Mouse (Mus musculus) kidney, adult 18-20 months (tissue): ENCODE results near the gene Eps8.
"Not testable (repeated sequence)": the region's sequence is repeated elsewhere in the genome, so short reads cannot be mapped to it uniquely, and the experiment has no call there.

Experiments
- DNase-seq: peaks from one replicate; pipeline ENCODE4 v3.0.0; 2021

Eps8 gene

DNA sequence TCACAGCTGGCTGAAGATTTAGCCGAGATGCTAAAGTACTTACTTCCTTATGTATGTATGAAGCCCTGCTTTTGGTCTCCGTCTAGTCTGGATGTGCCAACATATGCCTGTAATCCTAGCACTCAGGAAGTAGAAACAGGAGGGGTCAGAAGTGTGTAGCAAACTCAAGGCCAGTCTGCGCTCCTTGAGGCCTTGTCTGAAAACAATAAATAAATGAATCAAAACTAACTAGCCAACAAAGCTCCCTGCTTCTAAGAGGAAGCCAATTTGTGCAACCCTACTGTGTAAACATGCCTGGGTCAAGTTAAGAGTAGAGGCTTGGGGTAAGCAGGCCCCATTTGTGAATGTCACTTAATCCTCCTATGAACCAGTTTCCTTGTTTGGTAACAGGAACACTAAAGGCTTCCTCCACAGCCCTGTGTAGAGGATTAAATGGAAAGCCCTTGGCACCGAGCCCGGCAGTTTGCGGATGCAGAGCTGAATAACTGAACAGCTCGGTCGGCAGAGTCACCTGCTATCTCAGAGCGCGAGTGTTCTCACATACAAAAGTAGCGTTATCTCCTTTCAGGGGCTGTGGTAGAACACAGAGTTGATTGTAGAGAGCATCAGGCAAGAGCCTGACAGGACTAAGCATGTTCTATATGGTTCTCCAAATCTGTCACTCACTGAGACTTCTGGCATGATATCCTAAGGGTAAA lies 183.6 kb downstream of the Eps8 start:
- DNase-seq, result peak; percentile 81

DNA sequence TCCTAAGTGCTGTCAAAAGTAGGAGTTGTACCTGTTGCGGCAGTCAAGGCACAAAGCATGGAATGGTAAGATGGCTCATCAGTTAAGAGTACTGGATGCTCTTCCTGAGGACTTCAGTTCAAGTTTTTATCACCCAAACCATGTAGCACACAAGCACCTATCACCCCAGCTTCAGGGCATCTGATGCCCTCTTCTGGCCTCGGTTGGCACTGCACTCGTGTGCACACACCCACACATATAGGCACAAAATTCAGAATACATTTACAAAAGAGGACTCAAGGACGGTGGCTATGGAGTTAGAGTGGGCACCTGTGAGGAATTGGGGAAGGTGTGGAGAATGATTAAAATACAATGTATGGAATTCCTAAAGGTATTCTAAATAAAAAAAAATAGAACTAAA lies 185.1 kb downstream of the Eps8 start:
- no peak for DNase-seq

DNA sequence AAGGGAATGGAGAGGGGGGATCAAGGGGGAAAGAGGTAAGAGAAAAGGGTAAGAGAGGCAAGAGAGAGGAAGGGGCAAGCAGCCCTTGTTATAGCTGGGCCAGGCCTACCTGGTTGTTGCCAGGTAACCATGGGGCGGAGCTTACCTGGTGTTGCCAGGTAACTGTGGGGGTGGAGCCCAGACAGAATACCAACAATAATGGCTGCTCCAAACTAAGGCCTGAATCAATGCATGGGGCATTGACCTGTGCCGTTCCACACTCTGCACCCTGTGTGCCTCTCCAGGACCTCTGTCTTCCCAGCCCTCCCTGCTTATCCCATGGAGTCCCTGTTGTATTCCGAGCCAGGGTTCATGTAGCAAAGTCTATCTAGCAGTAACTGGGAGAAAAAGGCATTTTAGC lies 187.0 kb downstream of the Eps8 start:
- no peak for DNase-seq

DNA sequence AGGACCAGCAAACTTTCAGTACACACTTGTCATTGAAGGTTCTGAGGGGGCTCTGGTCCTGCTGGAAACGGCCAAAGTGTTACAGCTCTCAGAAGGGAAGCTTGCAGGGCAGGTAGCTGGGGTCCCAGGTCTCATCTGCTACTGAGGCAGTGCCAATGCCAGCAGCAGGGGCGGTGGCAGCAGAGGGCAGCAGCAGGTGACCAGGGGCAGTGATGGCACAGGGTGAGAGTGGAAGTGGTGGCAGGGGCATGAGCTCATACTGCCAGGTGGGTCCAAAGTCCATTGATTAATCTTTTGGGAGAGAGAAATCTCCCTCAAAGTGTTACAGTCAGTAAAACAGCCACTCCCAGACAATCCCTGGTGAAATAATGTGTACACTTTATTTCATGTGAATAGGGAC lies 188.4 kb downstream of the Eps8 start:
- no peak for DNase-seq

DNA sequence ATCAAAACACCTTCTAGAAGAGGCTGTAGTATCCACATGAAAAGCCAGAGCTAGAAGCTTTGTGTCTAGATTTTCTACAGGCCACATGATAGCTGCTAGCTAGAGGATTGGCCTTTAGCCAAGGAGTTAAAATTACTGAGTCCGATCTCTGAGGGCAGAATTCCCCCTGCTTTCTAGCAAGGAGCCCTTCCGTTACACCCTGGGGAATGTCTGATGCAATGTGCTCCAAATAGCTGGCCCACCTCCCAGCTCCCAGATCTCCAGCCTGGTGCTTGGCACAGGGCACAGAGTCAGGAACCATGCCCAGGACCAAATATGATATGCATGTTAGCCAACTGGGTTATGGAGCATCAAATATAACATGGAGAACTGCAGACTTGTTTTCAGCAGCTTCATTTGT lies 189.4 kb downstream of the Eps8 start:
- DNase-seq, result peak; percentile 52

DNA sequence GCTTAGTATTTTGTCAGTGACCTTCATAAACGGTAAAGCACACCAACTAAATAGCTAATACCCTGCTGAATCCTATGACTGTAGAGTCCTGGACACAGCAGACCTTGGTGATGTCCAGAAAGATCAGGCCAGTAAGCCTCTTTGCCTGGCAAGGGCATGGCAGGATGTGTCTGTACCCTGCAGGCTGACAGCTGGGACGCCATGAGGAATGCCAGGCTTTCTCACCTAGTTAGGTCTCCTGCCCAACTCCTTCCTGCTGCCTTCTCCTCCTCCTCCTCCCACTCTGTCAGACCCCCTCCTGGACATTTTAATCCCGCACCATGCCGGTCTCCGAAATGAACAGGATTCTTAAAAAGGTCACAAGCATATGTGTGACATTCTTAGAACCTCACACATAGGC lies 190.9 kb downstream of the Eps8 start:
- DNase-seq, result no peak

DNA sequence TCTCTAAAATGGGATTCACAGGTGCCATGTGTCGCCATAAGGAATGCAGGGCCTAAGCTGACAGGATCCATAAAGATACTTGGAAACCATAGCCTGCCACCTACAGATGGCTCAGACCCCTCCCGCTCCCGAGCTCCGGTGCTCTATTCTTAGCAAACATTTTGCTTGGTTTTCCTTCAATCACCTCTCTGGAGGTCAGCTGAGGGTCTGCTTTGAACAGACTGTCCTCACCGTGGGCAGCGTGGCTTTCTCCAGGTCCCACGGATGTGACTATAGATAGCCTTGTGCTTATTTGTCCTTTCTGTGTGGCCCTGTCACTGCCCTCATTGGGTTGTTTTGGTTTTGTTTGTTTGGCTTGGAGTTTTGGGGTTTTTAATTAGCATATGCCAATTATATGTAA lies 196.5 kb downstream of the Eps8 start:
- no peak for DNase-seq

DNA sequence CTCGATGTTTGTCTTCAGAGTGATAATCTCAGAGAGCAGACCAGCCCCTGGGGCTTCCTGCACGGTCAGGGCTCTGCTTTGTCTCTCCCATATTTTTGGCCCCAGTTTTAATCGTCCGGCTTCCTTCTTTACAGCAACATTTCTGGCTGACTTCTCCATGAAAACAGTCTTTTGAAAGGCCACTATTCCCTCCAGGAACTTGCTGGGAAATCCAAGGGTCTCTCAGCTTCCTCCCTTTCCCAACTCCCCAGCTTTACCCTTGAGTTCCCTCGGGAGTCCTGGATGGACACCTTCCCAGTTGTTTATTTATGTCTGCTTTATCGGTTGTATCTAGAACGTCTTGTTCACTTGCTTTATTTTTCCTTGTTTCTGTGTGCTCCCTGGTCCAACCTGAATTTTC lies 197.5 kb downstream of the Eps8 start:
- DNase-seq, result no peak

DNA sequence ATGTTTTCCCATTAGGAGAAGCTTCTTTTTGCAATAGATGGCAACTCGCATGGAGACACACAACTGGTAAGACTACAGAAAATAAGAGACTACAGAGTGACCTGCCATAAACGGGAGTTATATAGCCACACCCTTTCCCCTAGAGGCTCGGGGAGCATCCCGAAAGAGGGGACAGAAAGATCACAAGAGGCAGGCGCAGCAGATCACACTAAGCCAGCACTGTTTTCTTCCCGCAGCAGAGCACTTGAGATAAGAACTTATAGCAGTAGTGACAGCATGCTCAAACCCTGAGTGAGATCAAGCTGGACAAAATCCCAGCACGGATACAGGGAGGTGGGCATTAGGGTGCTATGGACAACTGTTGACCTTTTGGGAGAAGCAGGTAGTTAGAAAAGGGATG lies 198.6 kb downstream of the Eps8 start:
- DNase-seq, result no peak

DNA sequence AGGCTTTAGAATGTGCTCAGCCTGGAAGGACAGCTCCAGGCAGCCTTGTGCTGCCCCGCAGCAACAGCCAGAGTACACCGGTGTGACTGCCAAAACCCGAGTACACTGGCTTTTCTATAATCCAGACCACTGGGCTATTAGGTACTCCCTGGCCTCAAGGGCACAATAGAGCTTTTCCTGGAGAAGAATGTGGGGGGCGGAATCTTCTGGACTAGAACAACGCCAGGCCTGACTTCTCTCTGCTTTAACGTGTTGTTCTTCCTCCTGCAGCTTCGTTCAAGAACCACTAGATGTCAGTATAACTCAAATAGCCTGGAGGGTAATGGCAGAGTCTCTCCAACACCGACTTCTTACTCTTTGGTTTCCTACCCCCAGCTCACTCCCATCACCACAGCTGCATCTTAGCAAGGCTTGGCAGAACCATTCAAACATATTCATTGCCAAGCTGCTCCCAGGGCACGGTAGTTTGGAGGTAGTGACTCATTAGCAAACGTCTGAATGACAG lies 199.1 kb downstream of the Eps8 start:
- peak; percentile 47 for DNase-seq

DNA sequence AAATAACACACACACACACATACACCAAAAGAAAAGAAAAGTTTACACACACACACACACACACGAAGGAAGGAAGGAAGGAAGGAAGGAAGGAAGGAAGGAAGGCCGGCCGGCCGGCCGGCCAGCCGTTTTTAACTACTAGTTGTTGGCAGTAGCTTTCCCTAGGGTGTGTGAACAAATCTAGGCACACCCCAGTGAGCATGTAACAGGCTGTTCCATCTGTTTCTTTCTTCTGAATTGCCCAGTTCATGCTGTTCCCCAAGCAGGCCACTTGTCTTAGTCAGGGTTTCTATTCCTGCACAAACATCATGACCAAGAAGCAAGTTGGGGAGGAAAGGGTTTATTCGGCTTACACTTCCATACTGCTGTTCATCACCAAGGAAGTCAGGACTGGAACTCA lies 208.6 kb downstream of the Eps8 start:
- not testable (repeated sequence) for DNase-seq

DNA sequence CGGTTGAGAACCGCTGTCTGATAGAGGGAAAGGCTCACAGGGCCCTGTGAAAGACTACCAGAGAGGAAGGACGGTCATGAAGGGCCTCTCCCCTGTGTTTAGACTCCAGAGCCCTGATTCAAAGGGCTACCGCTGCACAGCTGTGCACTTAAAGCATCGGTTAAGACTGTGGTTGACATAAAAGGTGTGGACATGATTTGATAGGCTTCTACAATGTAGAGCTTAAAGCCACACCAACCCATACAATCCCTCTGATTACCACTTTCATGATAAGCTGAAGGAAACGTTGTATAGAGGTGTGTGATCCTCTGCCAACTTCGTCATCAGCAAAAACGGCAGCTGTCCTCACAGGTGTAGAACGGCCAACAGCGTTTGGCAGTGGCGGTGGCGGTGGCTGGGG lies 211.6 kb downstream of the Eps8 start:
- DNase-seq, result no peak

DNA sequence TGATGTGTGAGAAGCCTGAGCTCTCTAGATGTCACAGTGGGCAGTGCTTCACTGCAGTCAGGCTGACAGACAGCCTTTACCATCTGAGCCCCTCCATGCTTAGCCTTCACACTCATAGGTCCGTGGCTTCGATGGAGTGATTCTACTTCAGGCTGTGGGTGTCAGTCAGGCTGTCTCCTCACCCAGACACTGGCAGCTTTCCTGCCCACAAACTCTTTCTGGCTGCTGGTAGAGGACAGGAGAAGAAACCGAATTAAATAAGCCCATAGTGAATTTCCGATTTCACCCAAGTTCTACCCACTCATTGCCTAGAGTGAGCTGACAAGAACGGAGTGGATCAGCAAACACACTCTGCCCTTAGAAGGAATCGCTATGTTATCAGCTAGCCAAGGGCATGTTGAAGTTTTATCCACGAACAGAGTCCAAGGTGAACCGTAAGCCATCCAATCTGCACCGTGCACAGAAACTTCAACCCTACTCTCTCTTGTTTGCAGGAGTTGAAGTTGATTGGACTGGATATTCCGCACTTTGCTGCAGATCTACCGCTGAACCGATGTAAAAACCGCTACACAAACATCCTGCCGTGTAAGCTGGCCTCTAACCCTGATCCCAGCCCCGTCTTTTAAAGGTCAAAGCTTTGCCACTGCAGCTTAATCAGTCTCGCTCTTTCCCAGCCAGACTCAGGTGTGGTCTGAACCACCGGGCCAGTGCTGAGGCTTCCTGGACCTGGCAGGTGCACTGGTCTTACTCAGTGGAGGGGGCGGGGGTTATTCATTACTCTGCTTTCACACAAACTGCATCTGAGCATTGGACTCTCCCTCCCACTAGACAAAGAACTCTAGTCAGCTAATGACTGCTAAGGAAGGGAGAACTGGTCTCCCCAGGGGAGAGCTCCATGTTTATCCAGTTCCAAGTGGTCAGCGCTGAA lies 213.9 kb downstream of the Eps8 start:
- no peak for DNase-seq

DNA sequence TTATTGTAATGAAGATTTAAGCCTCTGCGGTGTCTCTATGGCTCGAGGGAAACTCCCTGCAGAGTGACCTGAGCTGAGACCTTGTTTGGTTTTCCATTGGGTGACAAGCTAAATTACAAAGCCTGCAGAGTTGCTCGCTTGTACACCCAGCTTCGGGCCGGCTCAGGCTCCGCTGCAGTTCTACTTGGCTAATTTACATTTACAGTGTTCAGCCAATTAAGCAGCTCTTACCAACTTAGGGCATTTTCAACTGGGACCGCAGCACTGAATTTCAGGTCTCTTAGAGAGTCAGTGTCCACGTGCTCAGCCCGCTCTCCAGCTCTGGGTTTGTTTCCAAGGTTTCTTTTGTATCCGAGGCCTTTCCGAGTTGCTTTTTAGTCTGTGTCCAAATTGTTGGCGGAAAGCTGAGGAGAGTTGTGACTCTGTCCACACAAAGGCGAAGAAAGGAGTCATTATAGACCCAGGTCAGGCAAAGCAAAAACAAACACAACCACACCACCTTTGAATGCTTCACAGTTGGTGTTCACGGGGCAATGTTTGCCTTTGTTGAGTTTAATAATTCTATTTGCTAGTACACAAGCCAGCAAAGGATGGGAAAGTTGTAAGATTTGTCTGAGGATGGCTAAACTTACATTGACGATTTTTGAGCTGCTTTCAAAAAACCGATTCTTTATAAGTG lies 216.6 kb downstream of the Eps8 start:
- peak; percentile 10 for DNase-seq

DNA sequence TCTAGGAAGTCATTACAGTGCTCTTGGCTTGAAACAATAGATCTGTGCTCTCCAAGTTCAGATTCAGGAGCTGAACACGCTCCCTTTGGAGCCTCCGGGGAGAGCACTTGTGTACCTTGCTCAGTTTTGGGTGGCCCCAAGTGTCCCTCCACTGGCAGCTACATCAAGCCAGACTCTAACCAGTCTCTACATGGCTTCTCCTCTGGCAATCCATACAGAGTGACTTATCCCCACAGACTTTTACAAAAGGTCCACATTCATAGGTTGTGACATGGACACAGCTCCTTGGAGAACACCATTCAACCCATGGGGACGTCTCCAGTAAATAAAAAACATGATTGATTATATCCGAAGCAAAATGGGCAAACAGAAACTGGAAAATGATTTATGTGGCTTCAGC lies 217.2 kb downstream of the Eps8 start:
- DNase-seq, result no peak

DNA sequence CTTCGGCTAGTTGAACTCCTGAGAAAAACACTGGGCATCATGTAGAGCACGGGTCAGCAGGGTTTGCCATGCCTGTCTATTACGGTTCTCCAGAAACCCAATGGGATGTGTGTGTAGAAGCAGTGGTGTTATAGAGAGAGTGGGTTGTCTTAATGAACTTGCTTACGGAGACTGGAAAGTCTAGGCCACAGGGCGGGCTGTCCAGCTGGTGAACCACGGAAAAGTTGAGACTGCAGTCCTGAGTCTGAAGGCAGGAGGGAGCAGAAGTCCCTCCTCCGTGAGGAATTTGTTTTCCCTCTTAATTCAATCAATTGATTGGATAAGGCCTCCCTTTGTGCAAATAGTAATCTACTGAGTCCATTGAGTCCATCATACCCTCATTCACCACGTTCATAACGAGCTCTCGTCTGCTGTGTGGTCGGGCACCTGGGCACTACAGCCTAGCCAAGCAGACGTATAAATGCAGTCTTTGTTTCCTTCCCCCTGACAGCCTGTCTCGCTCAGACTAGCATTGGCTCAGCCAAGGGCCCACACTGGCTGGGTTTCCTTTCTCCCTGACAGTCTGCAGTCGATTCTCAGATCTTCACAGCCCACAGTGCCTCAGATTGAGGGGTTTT lies 221.0 kb downstream of the Eps8 start:
- DNase-seq, result no peak
